Mouse (Mus musculus): ENCODE data around the gene Sun2.
A peak's percentile ranks its signal among the peaks of the same experiment; 100 is the strongest.

Gene Sun2

DNA sequence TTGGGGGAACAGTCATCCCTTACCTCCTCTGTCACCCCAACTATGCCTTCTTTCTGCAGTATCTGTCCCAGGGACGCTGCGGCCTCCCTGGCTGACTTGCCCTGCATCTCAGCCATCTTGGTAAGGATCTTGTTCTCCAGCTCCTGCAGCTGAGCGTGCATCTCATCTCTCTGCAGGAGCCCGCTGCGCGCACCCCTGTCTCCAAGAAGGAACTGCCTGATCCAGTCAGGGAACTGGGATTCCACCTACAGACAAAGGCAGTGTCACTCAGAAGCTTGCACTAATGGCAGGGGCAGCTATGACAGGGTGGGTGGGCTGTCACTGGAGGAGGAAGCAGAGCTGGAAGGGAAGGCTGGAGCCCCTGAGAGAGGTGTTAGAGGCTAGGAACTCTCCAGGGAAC, 14.5 kb downstream of the Sun2 start:
- no peak for DNase-seq (ENCODE audit: inconsistent age in 2 of 2, low spot score in 1 of 2)

DNA sequence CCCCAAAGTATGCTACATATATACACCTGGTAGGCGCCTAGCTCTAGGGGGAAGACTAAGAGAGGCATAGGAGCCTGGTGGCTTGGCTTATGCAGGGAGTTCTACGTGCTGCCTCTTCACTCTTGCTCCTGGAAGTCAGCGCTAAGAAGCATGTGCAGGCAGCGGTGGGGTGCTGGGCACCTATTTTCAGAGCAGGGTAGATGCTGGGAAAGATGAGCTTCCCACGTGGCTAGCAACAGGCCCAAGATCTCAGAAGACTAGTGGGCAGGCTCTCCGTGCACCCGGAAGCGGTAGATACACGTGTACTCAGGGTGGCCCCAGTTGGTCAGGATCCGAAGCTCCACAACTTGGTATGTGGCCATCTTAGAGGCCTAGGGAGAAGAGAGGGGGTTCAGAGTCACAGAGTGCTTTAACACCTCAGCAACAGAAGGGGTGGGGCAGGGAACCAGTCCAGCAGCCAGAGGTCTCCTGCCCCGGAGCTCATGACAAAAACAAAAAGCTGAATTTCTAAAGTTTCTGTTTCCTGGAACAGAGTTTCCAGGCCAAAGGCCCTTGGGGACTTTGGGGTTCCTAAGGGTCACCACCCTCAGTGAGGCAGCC, 17.0 kb downstream of the Sun2 start:
- DNase-seq (ENCODE audit: inconsistent age in 2 of 2, low spot score in 1 of 2): no peak

DNA sequence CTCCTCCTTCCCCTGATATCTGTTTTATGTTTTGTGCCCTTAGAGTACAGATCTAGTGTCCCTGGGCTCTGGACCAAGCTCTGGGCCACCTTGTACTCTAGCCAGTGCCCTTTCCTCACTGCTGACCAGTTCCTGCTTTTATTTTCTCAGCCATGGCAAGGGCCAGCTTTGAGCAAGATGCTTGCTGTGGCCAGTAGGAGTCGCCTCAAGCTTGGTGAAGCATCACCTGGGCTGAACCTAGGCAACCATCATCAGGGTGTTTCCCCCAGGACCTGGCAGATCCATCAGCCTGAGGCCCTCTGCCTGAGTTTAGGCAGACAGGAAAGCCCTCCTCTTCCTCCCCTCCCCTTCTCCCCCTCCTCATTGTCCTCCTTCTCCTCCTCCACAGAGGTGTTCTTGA, 18.9 kb downstream of the Sun2 start:
- DNase-seq (ENCODE audit: inconsistent age in 2 of 2, low spot score in 1 of 2): peak; percentile 45 to 72

DNA sequence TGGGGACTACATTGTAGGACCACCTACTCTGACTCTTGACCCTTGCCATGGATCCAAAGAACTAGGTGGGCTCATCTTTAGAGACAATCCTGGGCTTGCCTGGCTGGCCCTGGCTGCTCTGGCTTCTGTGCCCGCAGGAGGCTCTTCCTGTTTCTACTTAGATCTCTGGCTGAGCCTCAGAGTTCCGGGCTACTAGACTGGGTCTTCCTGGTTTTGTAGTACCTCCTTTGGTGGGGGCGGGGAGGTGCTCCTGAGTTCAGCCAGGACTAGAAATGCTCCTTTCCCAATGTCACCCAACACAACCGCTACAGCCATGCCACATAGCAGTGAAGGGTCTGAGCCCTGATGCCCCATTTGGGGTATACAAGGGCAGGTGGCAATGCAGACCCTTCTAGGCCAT, 21.5 kb downstream of the Sun2 start:
- peak in 1 of 2 experiments; percentile 3 for DNase-seq (ENCODE audit: inconsistent age in 2 of 2, low spot score in 1 of 2)

DNA sequence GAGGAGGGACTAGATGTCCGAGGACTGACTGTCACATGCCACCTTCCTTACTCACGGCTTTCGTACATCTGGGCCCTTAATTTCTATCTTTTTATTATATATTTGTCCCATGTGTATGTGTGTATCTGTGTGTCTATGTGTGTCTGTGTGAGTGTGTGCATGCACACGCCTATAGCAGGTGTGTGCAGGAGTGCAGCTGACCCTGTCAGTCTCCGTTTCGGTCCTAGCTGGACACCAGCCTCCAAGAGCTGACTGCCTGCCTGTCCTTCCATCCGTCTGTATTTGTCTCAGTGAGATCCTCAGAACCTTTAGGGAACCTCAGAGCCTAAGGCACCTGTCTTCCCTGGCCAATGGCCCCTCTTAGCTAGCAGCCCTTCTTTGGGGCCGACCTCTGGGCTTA, 22.1 kb downstream of the Sun2 start:
- DNase-seq (ENCODE audit: inconsistent age in 2 of 2, low spot score in 1 of 2): no peak

DNA sequence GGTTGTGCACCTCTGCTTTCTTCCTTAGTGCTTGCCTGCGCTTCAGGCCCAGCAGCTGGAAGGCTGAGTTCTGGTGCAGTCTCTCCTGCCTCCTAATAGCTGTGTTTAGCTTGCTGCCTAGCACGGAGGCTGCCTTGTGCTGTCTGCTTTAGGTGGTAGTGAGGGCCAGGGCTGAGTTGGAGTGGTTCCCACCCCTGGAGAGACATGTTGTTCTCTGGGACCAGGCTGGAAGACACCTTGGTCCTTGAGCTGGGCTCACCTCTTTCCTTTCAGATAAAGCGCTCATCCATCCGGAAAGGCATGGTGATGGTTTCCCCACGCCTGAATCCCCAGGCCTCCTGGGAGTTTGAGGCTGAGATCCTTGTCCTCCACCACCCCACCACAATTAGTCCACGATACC, 25.6 kb downstream of the Sun2 start:
- no peak for DNase-seq (ENCODE audit: inconsistent age in 2 of 2, low spot score in 1 of 2)

DNA sequence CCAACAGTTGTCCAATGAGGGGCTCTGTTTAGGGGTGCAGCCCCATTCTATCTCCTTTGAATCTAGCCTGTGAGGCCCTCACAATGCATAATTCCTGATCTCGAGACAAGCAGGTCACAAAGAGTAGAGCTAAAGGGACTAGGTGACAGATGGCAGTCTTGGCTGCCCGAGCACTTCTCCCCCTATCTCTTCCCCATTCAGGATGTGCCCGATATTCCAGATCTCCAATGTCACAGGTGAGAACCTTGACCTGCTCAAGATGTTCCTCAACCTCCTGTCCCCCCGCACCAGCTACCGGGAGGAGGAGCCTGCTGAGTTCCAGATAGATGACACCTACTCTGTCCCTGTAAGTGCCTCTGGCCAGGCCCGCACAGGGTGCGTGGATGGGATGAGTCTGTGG, 26.7 kb downstream of the Sun2 start:
- DNase-seq (ENCODE audit: inconsistent age in 2 of 2, low spot score in 1 of 2): no peak

DNA sequence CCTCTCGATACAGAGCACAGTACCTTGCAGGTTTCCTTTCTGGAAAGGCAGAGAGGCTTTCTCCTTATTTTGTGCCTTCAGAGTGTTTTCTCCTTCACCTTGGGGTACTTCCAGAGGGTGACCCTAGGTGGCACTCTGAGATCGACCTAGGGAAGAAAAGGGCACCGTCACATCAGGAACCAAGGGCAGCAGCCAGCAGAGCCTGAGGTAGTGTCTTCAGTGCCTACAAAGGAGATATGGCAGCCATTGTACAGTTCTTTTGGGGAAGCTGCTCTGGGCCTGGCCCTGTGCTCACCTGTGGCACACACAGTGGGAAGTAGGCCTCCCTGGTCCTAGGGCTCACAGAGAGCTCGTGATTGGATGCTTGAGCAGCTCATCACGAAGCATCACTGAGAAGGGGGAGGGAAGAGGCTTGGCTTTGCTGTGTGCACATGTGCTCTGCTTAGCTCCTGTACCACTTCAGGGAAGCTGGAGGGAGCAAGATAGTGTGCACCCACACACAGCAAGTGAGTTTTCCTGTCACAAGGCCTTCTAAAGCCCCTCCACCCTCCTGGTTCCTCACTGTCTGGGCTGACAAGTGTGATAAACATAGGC, 34.0 kb downstream of the Sun2 start:
- no peak for DNase-seq (ENCODE audit: inconsistent age in 2 of 2, low spot score in 1 of 2)

DNA sequence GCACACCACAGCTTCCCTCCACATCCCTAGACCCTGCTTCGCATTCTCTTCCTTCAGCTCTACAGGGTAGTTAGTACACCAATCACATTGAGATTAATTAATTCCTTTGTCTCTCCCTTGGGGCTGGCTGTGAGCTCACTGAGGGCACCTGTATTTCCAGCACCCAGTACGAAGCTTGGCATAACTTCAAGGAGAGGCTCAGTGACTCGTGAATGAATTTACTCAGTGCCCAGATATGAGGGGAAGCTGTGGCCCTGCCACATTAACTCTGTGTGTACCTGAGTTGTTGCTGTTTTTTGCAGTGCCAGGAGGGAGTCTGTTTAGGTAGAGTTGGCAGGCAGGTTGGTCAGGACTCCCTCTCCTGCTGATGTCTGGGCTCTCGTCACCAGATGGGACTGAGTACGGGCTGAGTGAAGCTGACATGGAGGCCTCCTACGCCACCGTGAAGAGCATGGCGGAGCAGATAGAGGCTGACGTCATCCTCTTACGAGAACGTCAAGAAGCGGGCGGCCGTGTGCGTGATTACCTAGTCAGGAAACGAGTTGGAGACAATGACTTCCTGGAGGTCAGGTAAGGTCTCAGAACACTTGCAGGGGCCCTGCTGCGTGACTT, 35.6 kb downstream of the Sun2 start:
- DNase-seq (ENCODE audit: inconsistent age in 2 of 2, low spot score in 1 of 2): no peak

DNA sequence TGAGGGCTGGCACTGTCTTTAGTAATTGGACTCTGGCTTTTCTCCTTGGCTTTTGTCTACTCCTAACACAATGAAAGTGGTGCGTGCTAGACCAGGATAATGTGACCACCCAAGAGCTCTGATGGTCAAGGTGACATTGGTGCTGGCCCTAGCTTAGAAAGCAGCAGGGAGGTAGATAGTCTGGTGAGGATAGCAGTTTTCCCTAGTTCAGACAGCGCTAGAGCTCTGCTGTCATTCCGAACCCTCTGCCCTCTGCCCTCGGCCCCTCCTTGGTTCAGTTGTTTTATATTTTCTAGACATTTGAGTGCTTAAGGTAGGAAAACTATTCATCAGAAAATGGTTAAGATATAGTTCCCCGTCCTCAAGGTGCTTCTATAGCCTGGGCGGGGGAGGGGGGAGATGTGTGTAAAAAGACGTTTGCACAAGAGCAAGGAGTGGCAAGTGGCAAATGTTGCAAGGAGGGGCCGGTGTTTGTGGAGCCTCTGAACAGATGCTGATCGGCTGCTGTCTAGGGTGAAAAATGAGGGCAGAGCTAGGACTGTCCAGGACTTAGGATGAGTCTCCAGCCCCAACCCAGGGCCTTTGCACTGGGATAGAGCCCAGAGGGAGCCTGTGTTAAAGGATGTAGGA, 44.7 kb downstream of the Sun2 start:
- DNase-seq (ENCODE audit: inconsistent age in 2 of 2, low spot score in 1 of 2): no peak

DNA sequence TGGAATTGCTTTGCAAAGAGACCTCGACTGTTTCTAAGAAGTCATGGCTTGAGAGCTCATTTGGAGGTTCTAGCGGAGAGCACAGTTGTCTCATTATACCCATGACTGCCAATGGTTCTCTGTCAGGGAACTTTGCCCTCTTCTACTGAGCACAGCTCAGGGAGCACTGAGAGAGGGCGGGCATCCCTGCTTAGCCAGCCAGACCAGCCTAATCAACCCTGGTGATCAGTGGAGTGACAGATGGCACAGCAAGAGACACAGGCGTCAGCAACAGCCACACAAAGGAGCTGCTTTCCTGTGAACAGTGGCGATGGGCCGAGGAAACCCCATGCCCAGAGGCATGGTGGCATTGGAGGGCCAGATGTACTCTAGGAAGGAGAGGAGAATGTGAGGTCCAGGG, 45.3 kb downstream of the Sun2 start:
- peak in 1 of 2 experiments; percentile 38 for DNase-seq (ENCODE audit: inconsistent age in 2 of 2, low spot score in 1 of 2)

DNA sequence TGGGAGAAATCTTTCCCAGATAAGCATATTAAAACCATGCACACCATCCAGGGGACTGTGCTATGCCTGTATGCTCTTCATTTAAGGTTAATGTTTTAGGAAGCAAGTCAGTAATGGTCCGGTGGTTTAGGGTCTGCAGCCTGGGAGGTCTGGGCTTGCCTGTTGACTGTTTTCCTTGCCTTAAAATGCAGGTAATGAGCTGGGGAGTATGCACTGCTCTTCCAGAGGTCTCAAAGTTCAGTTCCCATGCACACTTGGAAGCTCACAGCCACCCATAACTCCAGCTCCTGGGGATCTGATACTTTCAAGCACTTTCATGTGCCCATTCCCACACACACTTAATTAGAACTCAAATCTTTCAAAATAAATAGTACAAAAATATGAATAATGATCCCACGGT, 45.8 kb downstream of the Sun2 start:
- DNase-seq (ENCODE audit: inconsistent age in 2 of 2, low spot score in 1 of 2): no peak

DNA sequence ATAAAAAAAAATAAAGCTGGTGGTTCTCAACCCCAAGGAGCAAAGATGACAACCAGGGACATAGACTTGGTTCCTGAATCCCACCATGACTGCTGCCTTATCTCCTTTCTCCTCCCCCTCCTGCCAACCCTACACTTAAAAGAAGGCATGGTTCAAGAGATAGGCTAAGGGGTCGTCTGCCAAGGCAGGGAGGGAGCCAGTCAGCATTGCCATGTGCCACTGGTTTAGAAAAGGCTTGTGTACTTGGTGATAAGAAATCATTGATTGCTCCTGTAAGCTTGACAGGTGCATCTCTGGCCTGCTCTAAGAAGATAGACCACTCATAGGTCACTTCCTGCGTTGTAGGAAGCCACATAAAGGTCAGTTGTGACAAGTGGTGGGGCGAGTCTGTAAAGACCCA, 46.8 kb downstream of the Sun2 start:
- DNase-seq (ENCODE audit: inconsistent age in 2 of 2, low spot score in 1 of 2): no peak

DNA sequence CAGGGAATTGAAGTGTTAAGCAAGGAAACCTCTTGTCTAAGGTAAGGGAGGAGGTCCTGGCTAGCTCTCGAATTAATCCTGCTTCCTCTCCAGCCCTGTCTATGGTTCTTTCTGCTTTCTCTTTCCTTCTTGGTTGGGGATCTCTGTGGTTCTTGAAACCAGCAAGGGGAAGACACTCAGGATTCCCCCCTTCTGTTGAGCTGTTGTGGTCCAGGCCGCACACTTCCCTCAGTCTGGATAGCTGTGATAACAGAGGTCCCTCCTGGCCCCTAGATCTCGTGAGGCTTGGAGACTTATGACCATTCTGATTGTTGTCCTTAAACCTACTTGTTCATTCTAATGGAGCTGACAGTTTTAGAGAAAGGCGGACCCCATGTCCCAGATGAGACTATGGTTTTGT, 47.8 kb downstream of the Sun2 start:
- DNase-seq (ENCODE audit: inconsistent age in 2 of 2, low spot score in 1 of 2): no peak

DNA sequence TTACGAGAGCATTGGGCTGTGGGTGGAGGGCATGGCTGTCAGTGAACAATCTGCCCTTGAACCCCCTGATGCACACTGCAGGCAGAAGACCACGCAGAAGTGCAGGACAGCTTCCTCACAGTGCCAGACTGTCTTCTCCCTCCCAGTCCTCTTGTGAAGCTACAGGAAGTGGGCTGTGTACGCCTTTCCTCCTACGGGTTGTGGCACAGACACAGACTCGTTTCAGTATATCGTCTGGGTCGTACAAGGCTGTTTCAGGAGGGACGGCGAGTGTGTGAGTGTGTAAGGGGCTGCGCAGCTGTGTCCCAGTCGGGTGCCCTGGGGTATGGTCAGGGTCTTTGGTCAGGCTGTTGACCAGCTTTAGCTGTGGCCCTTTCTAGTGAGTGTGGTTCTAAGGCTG, 48.6 kb downstream of the Sun2 start:
- DNase-seq (ENCODE audit: inconsistent age in 2 of 2, low spot score in 1 of 2): peak in 1 of 2 experiments; percentile 38

DNA sequence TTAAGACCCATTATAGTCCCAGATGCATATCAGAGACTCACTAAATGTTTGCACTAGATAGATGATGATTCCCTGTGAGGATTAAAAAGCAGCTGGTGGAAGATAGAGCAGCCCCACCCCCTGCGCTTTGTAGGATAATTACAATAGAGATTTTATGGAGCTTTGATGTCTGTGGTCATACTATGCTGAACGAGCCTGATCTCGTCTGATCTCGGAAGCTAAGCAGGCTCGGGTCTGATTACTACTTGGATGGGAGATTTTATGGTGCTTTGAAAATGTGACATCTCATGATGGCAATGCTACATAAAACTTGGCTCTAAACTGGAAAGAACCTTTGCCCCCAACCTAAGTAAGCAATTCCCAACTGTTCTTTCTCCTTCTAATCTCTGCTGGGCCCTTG, 50.0 kb downstream of the Sun2 start:
- no peak for DNase-seq (ENCODE audit: inconsistent age in 2 of 2, low spot score in 1 of 2)

DNA sequence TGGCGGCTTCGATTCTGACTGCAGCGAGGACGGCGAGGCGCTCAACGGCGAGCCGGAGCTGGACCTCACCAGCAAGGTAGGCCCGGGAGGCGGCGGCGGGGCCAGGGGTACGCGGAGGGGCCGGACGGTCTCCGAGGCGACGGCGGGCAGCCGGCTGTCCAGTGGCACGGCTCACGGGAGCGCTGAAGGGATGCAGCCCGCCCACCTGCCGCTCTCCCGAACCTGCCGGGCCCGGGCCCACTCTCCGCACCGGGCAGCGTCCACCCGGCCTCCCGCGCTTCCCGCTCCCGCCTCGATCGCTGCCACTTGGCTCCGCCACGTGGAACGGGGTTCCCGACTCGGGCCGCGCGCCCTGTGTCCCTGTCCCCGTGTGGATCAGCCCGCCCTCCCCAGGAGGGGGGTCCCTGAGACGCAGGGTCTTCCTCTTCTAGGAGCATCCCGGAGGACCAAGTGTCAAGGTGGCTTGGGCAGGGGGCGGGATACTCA, 51.3 kb downstream of the Sun2 start:
- DNase-seq (ENCODE audit: inconsistent age in 2 of 2, low spot score in 1 of 2): peak in 1 of 2 experiments; percentile 74

DNA sequence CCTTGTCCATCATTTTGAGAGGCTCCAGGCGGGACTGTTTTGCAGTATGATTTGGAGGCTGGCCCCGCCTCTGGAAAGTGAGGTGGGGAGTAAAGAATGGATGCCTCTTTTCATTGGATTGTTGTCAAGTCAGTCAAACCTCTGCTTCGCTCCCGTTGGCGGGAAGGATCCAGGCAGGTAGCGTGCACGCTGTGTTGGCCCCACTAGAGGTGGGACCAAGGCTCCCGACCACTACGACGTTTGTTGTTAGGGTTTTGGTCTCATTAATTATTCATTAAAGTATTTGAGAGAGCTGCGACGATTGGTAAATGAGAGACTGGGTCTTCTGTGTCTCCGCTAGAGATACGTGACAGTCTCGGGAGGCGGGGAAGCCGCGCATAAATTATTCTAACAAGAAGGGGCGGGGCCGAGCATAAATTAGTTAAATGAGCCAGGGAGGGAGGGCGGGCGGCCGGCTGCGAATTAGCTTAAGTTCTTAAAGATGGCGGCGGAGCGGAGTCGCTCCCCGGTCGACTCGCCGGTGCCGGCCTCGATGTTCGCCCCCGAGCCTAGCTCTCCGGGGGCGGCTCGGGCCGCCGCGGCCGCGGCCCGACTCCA, 51.8 kb downstream of the Sun2 start, which contains the start of gene Gtpbp1:
Gene Gtpbp1 (plus strand): TSS at position 420 of the 597 bp plus-strand sequence.
- DNase-seq (ENCODE audit: inconsistent age in 2 of 2, low spot score in 1 of 2): peak; percentile 99

DNA sequence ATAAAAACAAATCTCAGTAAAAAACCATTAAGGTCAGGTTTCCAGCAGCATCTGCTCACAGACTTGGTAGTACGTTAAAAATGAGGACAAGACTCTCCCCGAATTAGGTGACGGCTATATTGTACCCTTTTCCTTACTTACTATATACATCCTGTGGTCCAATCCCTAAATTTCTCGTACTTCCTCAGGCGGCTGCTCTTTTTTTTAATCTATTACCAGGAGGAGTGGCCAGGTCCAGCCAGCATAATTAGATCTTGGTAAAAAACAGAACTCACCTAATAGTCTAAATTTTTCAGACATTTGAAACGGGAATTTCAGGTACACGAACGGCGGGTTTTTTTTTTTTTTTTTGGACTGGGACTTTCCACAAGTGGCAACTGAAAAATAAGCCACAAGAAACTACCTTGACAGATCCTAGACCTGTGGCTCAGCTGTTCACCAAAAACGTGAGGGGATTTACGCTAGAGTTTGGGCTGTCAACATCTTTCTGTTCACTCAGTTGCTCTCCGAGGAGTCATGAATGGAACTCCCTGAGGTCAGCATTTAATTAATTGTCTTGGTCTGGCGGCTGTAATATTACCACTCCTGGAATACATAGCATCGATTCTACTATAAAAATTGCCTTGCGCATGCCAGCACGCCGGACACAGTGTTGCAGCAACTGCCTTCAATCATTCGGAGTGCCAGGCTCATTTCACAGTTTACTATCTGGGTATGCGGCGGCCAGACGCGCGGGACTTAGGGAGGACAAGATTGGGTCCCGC, 52.5 kb downstream of the Sun2 start:
- DNase-seq (ENCODE audit: inconsistent age in 2 of 2, low spot score in 1 of 2): no peak

DNA sequence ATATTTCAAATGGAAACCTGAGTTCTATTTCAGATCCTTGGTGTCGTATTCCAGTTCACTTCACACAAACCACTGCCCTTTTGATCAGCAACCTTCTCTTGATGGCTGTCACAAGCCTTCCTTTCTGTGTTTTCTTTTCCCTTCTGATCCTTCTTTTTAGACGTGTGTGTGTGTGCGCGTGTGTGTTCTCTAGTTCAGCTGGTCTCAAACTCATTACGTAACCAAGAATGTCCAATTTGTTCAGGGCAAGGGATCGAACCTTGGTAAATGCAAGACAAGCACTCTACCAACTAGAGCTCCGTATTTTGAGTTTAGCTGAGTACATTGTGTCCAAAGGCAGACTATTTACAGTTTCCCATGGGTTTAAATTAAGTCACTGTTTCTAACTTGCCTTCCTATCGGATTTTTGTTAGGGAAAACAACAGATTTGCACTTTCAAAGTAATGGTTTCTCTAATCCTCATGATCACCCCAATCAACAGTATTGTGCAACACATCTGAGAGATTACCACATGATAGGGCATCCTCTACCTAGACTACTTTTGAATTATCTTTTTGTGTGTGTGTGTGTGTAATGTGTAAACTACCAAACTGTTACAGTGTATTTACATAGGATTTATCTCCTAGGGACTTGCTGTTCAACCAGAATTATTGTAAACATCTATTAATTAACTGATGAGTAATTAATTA, 53.9 kb downstream of the Sun2 start:
- no peak for DNase-seq (ENCODE audit: inconsistent age in 2 of 2, low spot score in 1 of 2)

Data from adrenal gland, adult (tissue).